Mouse (Mus musculus): Measurements from ENCODE around the gene Gm17026. TPM values are rescaled to one million over a fixed set of nuclear protein-coding genes. Genes with fewer than 3 reads are reported as not detected.
"Not testable (repeated sequence)": the region's sequence is repeated elsewhere in the genome, so short reads cannot be mapped to it uniquely, and the experiment has no call there.

The Gm17026 gene
- not detected in 2 replicates for polyA plus RNA-seq (2015; fragmentation: Nextera tagmentation; extraction: Ambion mirVana)

DNA sequence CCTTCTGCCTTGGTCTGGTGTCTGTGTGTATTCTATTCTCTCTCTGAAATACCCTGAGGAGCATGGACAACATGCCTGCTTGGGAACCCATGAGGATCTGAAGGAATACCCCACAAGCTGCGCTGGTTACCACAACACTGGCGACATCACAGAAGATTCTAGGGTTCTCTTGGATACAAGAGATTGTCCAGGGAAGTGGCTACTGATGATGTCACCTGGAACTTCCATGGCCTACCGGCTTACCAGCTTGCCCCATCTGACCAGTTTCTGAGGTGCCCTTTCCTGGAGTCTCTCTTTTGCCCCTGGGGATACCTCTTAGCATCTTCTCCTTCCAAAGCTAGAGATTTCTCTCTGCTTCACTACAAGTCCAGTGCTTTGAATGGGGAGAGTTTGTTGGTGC lies at the start of gene Gm17026:
Gene Gm17026, minus strand, starts transcription at position 101 of the 400 bp plus-strand sequence.
- H3K4me3 ChIP-seq; H3K36me3 ChIP-seq; H3K4me1 ChIP-seq; H3K27ac ChIP-seq; H3K27me3 ChIP-seq; H3K9me3 ChIP-seq; H3K4me2 ChIP-seq (replicated peaks); H3K9ac ChIP-seq; ATAC-seq (ENCODE audit: low FRiP score, low read depth): not testable (repeated sequence)
- 85% methylated on average over 1 of the region's 3 CpGs for WGBS

DNA sequence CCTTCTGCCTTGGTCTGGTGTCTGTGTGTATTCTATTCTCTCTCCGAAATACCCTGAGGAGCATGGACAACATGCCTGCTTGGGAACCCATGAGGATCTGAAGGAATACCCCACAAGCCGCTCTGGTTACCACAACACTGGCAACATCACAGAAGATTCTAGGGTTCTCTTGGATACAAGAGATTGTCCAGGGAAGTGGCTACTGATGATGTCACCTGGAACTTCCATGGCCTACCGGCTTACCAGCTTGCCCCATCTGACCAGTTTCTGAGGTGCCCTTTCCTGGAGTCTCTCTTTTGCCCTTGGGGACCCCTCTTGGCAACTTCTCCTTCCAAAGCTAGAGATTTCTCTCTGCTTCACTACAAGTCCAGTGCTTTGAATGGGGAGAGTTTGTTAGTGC lies 37.4 kb upstream of the Gm17026 start, which contains the start of gene Gm9611:
Gene Gm9611, minus strand, starts transcription at position 101 of the 400 bp plus-strand sequence.
- not testable (repeated sequence) for H3K27me3 ChIP-seq; H3K9me3 ChIP-seq; H3K27ac ChIP-seq; H3K9ac ChIP-seq; H3K4me2 ChIP-seq (replicated peaks); H3K36me3 ChIP-seq; H3K4me3 ChIP-seq; H3K4me1 ChIP-seq; ATAC-seq (ENCODE audit: low FRiP score, low read depth)
- 100% methylated on average over 1 of the region's 3 CpGs for WGBS

DNA sequence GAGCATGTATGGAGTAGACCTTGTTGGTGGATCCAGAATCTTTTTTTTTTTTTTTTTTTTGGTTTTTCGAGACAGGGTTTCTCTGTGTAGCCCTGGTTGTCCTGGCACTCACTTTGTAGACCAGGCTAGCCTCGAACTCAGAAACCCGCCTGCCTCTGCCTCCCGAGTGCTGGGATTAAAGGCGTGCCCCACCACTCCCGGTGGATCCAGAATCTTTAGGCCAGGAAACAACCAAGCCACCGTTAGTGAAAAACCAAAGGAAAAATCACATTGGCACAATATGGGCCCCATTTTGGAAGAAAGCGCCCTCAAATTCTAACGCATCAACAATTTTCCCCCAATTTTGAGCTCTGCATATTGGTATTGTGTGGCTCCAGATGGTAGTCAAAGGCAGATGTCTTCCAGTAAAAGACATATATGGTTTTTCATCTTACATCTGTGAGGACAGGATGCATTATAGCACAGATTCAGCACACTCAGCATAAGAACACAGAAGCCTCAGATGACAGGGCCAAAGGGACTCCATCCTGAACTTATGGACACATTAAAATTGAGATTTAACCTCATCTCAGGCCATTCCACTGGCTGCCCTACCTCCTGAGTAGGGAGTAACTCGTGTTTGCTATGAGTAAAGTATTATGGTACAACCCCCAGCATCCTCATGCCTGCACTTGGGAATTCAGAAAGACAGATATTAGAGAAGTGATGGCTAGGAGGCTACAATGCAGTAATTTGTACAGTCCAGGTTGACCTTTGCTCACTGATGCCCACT lies 42.9 kb downstream of the Gm17026 start:
- not testable (repeated sequence) for H3K27ac ChIP-seq; H3K36me3 ChIP-seq; H3K27me3 ChIP-seq; H3K4me1 ChIP-seq; H3K9ac ChIP-seq; ATAC-seq (ENCODE audit: low FRiP score, low read depth); H3K4me2 ChIP-seq (replicated peaks); H3K9me3 ChIP-seq; H3K4me3 ChIP-seq
- 79% methylated on average over 8 of the region's 10 CpGs for WGBS

Small RNA genes within 50 kb of the gene (microRNA-seq; reads per million reads assigned to microRNA genes)
- gene Gm25208 (not detected), gene Gm25892 (not detected)

Other genes starting within 250 kb of the Gm17026 start
- not detected in 2 replicates for gene Gm7951, start 142.7 kb downstream of the Gm17026 start, polyA plus RNA-seq (2015; fragmentation: Nextera tagmentation; extraction: Ambion mirVana)
- not detected in 2 replicates for gene Gm17027, start 97.4 kb downstream of the Gm17026 start, polyA plus RNA-seq (2015; fragmentation: Nextera tagmentation; extraction: Ambion mirVana)
- gene Gm3573, start 69.3 kb downstream of the Gm17026 start, polyA plus RNA-seq (2015; fragmentation: Nextera tagmentation; extraction: Ambion mirVana): not detected in 2 replicates
- gene Gm9611, start 37.3 kb upstream of the Gm17026 start, polyA plus RNA-seq (2015; fragmentation: Nextera tagmentation; extraction: Ambion mirVana): not detected in 2 replicates
- gene Gm7995, start 50.2 kb upstream of the Gm17026 start, polyA plus RNA-seq (2015; fragmentation: Nextera tagmentation; extraction: Ambion mirVana): not detected in 2 replicates
- not detected in 2 replicates for gene Gm8005, start 179.6 kb upstream of the Gm17026 start, polyA plus RNA-seq (2015; fragmentation: Nextera tagmentation; extraction: Ambion mirVana)
- not detected in 2 replicates for gene Gm8011, start 203.8 kb upstream of the Gm17026 start, polyA plus RNA-seq (2015; fragmentation: Nextera tagmentation; extraction: Ambion mirVana)
- gene Gm8020, start 242.3 kb upstream of the Gm17026 start, polyA plus RNA-seq (2015; fragmentation: Nextera tagmentation; extraction: Ambion mirVana): not detected in 2 replicates